Mouse (Mus musculus) midbrain, embryonic 14.5 days (tissue): ENCODE results near the gene Dock1. TPM values are rescaled to one million over a fixed set of nuclear protein-coding genes. Genes with fewer than 3 reads are reported as not detected.

Experiments
- ATAC-seq: fragments of 200-750 bp; cut with Nextera tagmentation; 2 replicates; pipeline ENCODE4 v1.8.0; 2017; ENCODE audit warnings: moderate number of reproducible peaks, moderate library complexity; ENCODE audit not compliant: low FRiP score, low TSS enrichment
- DNase-seq: peaks from one replicate; pipeline ENCODE4 v3.0.0-alpha.2; 2015
- H3K27ac ChIP-seq: fragments of 300-500 bp; sonication (generic); replicated peaks from 2 replicates; pipeline ENCODE4 v1.5.1; 2014; ENCODE audit warnings: mild to moderate bottlenecking, low read depth, low read length, moderate library complexity
- H3K27me3 ChIP-seq: fragments of 300-500 bp; sonication (generic); 2 replicates; pipeline ENCODE4 v1.6.1; 2014; ENCODE audit warnings: low read length, control low read depth, mixed read lengths; ENCODE audit not compliant: control insufficient read depth, insufficient read depth
- H3K36me3 ChIP-seq: fragments of 300-500 bp; sonication (generic); 2 replicates; pipeline ENCODE4 v1.6.1; 2014; ENCODE audit warnings: low read length, control low read depth; ENCODE audit not compliant: control insufficient read depth, insufficient read depth
- H3K4me1 ChIP-seq: fragments of 300-500 bp; sonication (generic); 2 replicates; pipeline ENCODE4 v1.6.1; 2014; ENCODE audit warnings: mild to moderate bottlenecking, antibody characterized with exemption, low read length, control low read depth; ENCODE audit not compliant: control insufficient read depth, insufficient read depth
- H3K4me2 ChIP-seq: fragments of 300-500 bp; sonication (generic); 2 replicates; pipeline ENCODE4 v1.6.1; 2014; ENCODE audit warnings: mild to moderate bottlenecking, low read length, moderate library complexity
- H3K4me3 ChIP-seq: fragments of 300-500 bp; sonication (generic); replicated peaks from 2 replicates; pipeline ENCODE4 v1.5.1; 2014; ENCODE audit warnings: low read depth, low read length
- H3K9ac ChIP-seq: fragments of 300-500 bp; sonication (generic); replicated peaks from 2 replicates; pipeline ENCODE4 v1.6.1; 2014; ENCODE audit warnings: mild to moderate bottlenecking, low read length, moderate library complexity
- H3K9me3 ChIP-seq: fragments of 300-500 bp; sonication (generic); 2 replicates; pipeline ENCODE4 v1.6.1; 2016; ENCODE audit warnings: low read length, control low read depth, mixed read lengths; ENCODE audit not compliant: control insufficient read depth
- WGBS: fragments of 180-500 bp; shearing (Covaris S2); extraction: QIAGEN DNeasy Blood & Tissue Kit; methylation state at CpG from one replicate; pipeline ENCODE4 v1.1.7; 2014; 5-methylcytosine and 5-hydroxymethylcytosine counted together
- polyA plus RNA-seq: library from polyadenylated mRNA; unstranded; fragments of >200 nt; fragmentation: Nextera tagmentation; extraction: Ambion mirVana; gene quantifications from 2 replicates; pipeline ENCODE4 v1.2.1, GENCODE M21; 2014

The Dock1 gene
- polyA plus RNA-seq, 1 experiment from 2014 or later = 8.4 TPM

DNA sequence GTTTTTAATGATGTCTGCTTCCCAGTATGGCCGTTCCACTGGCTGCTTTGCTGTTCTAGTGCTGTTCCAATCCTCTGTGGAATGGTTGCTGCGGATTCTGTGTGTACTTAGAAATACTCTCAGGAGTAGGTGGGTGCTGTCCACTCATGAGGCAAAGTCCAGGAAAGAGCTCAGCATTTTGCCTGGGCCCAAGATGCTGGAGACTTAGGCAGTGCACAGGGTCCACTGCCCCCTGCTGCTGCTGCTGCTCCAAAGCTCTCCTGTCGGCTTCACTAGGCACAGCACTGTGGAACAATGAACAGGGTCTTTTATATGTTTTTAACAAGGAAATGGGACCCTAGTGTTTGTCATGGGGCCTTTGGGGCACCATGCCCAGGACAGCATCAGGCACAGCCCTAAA, 361.0 kb downstream of the Dock1 start:
- ATAC-seq (no peak), DNase-seq (no peak)
- Histone ChIP-seq H3K27me3 (no peaks in the 10 kb centered on the region), H3K9me3 (no peaks in the 10 kb centered on the region), H3K36me3 (no peaks in the 10 kb centered on the region), H3K4me2 (no peak overlapping the region), H3K27ac (no peak overlapping the region), H3K9ac (no peak overlapping the region), H3K4me1 (no peaks in the 10 kb centered on the region), H3K4me3 (no peak overlapping the region)
- 68% methylated on average over 3 of the region's 3 CpGs for WGBS

DNA sequence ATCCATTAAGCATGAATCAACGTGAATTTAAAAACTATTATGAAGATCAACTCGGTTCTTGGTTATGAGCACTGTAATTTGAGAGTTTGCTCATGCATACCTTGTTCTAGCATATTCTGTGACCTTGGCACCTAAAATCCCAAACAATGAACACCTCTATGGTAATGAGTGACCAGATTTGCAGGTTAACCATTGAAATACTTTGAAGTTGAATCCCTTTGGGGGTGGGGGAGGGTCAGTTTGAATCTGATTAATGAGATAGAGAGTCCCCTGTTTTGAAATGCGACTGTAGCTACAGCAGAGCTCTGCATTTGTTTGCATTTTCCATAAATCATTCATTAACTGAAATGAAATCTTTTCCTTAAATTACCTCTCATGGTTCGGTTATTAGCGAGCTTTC, 364.4 kb downstream of the Dock1 start:
- no peak for DNase-seq
- Histone ChIP-seq H3K4me3 (no peak overlapping the region), H3K9me3 (no peaks in the 10 kb centered on the region), H3K4me1 (no peaks in the 10 kb centered on the region), H3K9ac (no peak overlapping the region), H3K36me3 (no peaks in the 10 kb centered on the region), H3K27me3 (no peaks in the 10 kb centered on the region), H3K4me2 (no peak overlapping the region), H3K27ac (no peak overlapping the region)
- no peak for ATAC-seq
- 77% methylated on average over 5 of the region's 5 CpGs for WGBS

DNA sequence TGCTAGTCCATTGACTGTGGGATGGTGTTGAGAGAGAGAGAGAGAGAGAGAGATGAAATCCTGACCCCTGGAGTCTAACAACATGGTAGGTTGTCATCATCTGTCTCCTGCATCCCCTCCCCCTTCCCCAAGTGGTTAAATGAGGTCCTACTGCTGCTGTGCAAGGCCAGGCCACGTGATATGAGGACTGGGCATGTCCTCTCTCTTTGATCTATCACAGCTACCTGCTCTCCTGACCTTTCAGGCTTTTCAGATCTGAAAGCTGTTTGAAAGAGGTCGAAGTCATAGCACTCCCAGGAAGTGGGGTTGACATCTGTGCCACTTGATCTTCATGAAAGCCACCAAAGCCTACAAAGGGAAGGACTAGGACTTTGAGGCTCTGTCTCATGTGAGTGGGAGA, 365.2 kb downstream of the Dock1 start:
- H3K4me2 ChIP-seq = no peak overlapping the region

DNA sequence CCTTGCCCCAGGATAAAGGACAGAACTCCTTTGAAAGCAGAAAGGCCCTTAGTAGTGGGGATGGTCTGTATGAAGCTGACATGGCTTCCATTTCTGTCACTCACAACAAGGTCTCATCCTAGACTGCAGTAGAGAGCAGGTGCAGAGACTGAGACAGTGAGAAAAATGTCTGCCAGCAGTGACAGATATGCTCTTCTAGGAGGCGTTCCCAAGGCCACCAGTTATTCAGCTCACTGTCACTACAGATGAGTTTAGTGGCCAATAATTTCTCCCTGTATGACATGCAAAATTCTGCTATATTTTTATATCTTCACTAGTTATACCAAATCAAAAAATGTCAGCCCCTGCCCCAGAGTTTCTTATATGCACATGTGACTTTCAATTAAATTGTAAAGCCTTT, 368.5 kb downstream of the Dock1 start:
- Histone ChIP-seq H3K4me3 (no peak overlapping the region), H3K27me3 (no peaks in the 10 kb centered on the region), H3K9ac (no peak overlapping the region), H3K4me2 (no peak overlapping the region), H3K9me3 (no peaks in the 10 kb centered on the region), H3K36me3 (no peaks in the 10 kb centered on the region), H3K27ac (no peak overlapping the region), H3K4me1 (no peaks in the 10 kb centered on the region)
- DNase-seq (no peak), ATAC-seq (no peak)
- 84% methylated on average over 1 of the region's 1 CpGs for WGBS

More for the DNA sequence above, 365.2 kb downstream of the Dock1 start:
- Histone ChIP-seq H3K4me3 (no peak overlapping the region), H3K9ac (no peak overlapping the region), H3K36me3 (no peaks in the 10 kb centered on the region), H3K9me3 (no peaks in the 10 kb centered on the region), H3K27ac (no peak overlapping the region), H3K27me3 (no peaks in the 10 kb centered on the region), H3K4me1 (no peaks in the 10 kb centered on the region)
- DNase-seq (no peak), ATAC-seq (no peak)
- 71% methylated on average over 2 of the region's 2 CpGs for WGBS

DNA sequence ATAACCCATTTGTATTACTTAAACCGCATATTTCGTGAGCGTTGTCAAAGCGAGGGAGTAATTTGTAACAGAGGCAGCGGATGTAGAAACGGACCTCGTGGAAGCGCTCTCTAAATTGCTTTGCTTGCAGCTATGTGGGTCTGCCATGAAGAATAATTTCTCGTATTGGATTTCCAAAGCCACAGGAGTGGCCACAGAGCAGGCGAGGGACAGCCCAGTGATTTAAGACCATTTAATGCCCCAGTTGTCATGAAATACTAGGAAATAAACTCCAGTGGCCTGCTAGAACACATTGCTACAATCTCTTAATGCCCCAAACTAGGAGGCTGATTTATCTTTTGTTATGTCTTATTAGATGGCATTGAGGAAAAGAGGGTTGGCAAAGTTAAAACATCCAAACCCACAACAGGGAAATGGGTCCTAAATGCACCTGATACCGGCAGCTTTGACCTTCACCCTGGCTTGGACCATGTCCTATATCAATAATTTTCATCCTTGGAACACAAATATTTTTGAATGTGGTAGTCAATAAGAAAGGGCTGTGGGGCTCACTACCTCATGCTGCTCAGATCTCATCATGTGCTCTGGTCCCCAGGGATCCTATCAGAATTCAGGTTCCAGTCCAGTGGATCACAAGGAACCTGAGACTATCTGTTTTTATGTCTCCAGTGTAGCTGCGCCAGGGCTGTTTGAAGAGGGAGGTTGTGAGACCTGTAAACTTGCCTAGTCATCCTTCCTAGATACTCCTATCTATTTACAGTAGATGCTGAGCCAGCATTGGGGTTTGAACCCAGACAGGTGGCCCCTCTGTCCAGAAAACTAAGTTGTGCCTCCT, 373.7 kb downstream of the Dock1 start:
- Histone ChIP-seq H3K4me3 (no peak overlapping the region), H3K27me3 (no peaks in the 10 kb centered on the region), H3K9ac (no peak overlapping the region), H3K9me3 (0 out of 2 replicates have a peak, but pooled peaks cover 2% of the 10 kb centered on the region), H3K27ac (no peak overlapping the region), H3K4me2 (no peak overlapping the region), H3K36me3 (no peaks in the 10 kb centered on the region), H3K4me1 (no peaks in the 10 kb centered on the region)
- WGBS = 89% methylated on average over 12 of the region's 12 CpGs
- no peak for ATAC-seq
- peak; percentile 19 for DNase-seq

DNA sequence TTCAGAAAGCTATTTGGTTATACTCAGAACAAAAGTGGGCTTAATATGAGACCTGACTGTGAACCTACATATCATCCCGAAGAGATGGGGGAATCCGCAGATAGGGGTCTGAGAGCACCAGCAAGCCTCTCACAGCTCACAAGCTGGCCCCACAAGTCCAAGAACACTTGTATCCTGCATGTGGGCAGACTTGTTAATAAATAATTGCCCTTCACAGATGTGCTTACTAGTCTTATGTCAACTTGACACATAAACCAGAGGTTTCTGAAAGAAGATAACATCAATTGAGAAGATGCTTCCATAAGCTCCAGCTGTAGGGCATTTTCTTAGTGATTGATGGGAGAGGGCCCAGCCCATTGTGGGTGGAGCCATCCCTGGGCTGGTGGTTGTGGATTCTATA, 379.0 kb downstream of the Dock1 start:
- Histone ChIP-seq H3K27me3 (no peaks in the 10 kb centered on the region), H3K4me2 (no peak overlapping the region), H3K27ac (no peak overlapping the region), H3K9ac (no peak overlapping the region), H3K36me3 (no peaks in the 10 kb centered on the region), H3K4me1 (no peaks in the 10 kb centered on the region), H3K9me3 (0 out of 2 replicates have a peak, but pooled peaks cover 2% of the 10 kb centered on the region), H3K4me3 (no peak overlapping the region)
- DNase-seq (no peak), ATAC-seq (no peak)
- WGBS = 91% methylated on average over 2 of the region's 2 CpGs

DNA sequence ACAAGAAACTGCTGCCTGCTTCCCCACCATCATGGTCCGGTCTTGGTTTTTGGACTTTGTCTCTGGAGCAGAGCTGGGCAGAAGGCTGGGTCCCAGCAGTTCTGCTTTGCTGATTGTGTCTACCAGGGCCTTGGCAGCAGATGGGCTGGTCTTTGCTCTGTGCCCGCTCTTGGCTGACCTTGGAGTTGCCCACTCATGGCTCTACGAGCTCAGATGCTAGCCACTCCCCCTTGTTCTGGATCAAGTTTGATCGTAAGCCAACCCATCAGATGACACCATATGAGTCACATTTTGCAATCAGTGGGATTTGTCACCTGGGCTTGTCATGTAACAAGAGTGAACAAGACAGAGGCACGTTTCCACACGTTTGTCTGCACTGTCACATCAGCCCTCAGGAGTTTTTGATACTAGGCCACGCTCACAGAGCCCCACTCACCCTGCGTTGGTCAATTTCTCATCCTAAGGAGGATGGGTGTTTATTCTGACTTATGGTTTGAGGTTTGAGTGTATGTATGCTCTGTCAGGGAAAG, 382.8 kb downstream of the Dock1 start:
- H3K9ac ChIP-seq = no peak overlapping the region
- no peaks in the 10 kb centered on the region for H3K36me3 ChIP-seq
- no peak overlapping the region for H3K27ac ChIP-seq
- H3K9me3 ChIP-seq = 0 out of 2 replicates have a peak, but pooled peaks cover 3% of the 10 kb centered on the region
- DNase-seq (no peak), ATAC-seq (no peak)
- no peaks in the 10 kb centered on the region for H3K27me3 ChIP-seq
- WGBS = 91% methylated on average over 8 of the region's 8 CpGs
- H3K4me3 ChIP-seq = no peak overlapping the region
- no peaks in the 10 kb centered on the region for H3K4me1 ChIP-seq
- no peak overlapping the region for H3K4me2 ChIP-seq

DNA sequence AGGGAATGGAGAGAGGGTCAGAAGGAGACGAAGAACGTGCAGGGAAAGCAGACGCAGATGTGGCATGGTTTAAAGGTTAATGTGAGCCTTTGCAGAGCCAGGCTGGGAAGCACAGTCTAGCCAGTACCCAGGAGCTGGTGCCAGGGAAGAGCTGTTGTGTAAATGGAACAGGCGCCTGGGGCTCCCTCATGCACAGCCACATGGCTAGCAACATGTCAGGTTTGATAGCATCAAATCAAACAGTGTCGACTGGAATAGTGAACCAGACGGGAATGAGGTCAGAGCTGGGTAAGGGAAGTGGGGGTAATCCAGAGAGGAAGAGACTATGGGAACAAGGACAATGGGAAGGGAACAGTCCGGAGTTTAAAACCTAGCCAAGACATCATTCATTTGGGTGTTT, 384.2 kb downstream of the Dock1 start:
- no peak overlapping the region for H3K9ac ChIP-seq
- whole genome bisulfite sequencing = 91% methylated on average over 7 of the region's 7 CpGs
- DNase-seq = no peak
- H3K27ac ChIP-seq = no peak overlapping the region
- H3K4me1 ChIP-seq = no peaks in the 10 kb centered on the region
- H3K9me3 ChIP-seq = 0 out of 2 replicates have a peak, but pooled peaks cover 3% of the 10 kb centered on the region
- no peak overlapping the region for H3K4me3 ChIP-seq
- no peaks in the 10 kb centered on the region for H3K27me3 ChIP-seq
- ATAC-seq = no peak
- H3K4me2 ChIP-seq = no peak overlapping the region
- no peaks in the 10 kb centered on the region for H3K36me3 ChIP-seq

DNA sequence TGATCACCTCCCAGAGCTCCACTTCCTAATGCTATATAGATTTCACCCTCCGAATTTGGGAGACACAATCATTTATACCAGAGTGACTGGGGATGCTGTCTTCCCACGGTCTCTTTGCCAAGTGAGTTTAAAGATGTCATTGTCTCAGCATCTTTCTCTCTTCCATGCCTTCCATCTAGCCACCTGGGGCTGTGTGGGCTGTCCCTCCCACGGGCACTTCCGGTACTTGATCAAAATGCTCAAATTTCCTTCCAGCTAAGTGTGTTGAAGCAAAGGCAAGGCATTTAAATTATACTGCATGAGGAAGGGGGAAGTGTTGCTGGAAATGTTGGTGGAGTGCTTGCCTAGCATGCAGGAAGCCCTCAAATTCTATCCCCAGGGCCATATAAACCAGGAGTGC, 388.6 kb downstream of the Dock1 start:
- Histone ChIP-seq H3K27me3 (no peaks in the 10 kb centered on the region), H3K36me3 (no peaks in the 10 kb centered on the region), H3K4me1 (no peaks in the 10 kb centered on the region), H3K4me3 (no peak overlapping the region), H3K27ac (no peak overlapping the region), H3K4me2 (no peak overlapping the region), H3K9ac (no peak overlapping the region), H3K9me3 (peaks cover 11% of the 10 kb centered on the region; the same call in 1 of the 2 replicates)
- ATAC-seq = no peak
- 91% methylated on average over 4 of the region's 4 CpGs for WGBS
- no peak for DNase-seq
